Mouse (Mus musculus) liver, embryonic 14.5 days (tissue): ENCODE measurements around the gene Tnfsf9. TPM values are rescaled to one million over a fixed set of nuclear protein-coding genes. Genes with fewer than 3 reads are reported as not detected.

Source experiments
- ATAC-seq: fragments of 200-750 bp; cut with Nextera tagmentation; 2 replicates; pipeline ENCODE4 v1.8.0; 2017; ENCODE audit warnings: moderate number of reproducible peaks, mild to moderate bottlenecking, moderate library complexity; ENCODE audit not compliant: insufficient read depth
- DNase-seq, 3 experiments: peaks; one replicate each; pipeline ENCODE4 v3.0.0-alpha.2; 2012 to 2013; ENCODE audit warnings: low read depth in 3 of 3, low spot score in 3 of 3
- H3K27ac ChIP-seq: fragments of 300-500 bp; sonication (generic); 2 replicates; pipeline ENCODE4 v1.5.1; 2014; ENCODE audit warnings: moderate library complexity, mild to moderate bottlenecking, control low read depth, inconsistent platforms
- H3K27me3 ChIP-seq: fragments of 300-500 bp; sonication (generic); 2 replicates; pipeline ENCODE4 v1.6.1; 2014; ENCODE audit warnings: mild to moderate bottlenecking, low read length, moderate library complexity; ENCODE audit not compliant: control insufficient read depth, insufficient read depth
- H3K36me3 ChIP-seq: fragments of 300-500 bp; sonication (generic); replicated peaks from 2 replicates; pipeline ENCODE4 v1.6.1; 2014; ENCODE audit warnings: low read depth; ENCODE audit not compliant: control insufficient read depth, insufficient read depth
- H3K4me1 ChIP-seq, 2 experiments: fragments of 200-500 bp in 1 of 2; fragments of 300-500 bp in 1 of 2; sonication (generic) in 1 of 2; replicated peaks; 2 replicates each; pipeline ENCODE4 v1.6.1; 2012 to 2014; ENCODE audit warnings: antibody characterized with exemption in 1 of 2, inconsistent platforms in 1 of 2, low read length in 1 of 2; ENCODE audit not compliant: control insufficient read depth in 2 of 2, insufficient read depth in 2 of 2
- H3K4me2 ChIP-seq: fragments of 300-500 bp; sonication (generic); 2 replicates; pipeline ENCODE4 v1.6.1; 2014; ENCODE audit warnings: low read depth, mild to moderate bottlenecking, control low read depth, moderate library complexity
- H3K4me3 ChIP-seq, 2 experiments: fragments of 200-500 bp in 1 of 2; fragments of 300-500 bp in 1 of 2; sonication (generic) in 1 of 2; 2 replicates each; pipeline ENCODE4 v1.5.1; 2012 to 2014; ENCODE audit warnings: low read depth in 2 of 2, low read length in 2 of 2, mild to moderate bottlenecking in 2 of 2, control low read depth in 1 of 2, inconsistent platforms in 1 of 2, moderate library complexity in 1 of 2; ENCODE audit not compliant: insufficient read depth in 1 of 2
- H3K9ac ChIP-seq: fragments of 300-500 bp; sonication (generic); replicated peaks from 2 replicates; pipeline ENCODE4 v1.6.1; 2014; ENCODE audit warnings: mild to moderate bottlenecking, control low read depth, moderate library complexity
- H3K9me3 ChIP-seq: fragments of 300-500 bp; sonication (generic); 2 replicates; pipeline ENCODE4 v1.6.1; 2016; ENCODE audit warnings: low read length, mixed read lengths; ENCODE audit not compliant: control insufficient read depth
- CTCF ChIP-seq: IDR thresholded peaks from 2 replicates; pipeline ENCODE4 v1.5.1; 2016; ENCODE audit warnings: antibody characterized with exemption, low read depth, control low read depth
- EP300 ChIP-seq: IDR thresholded peaks from 2 replicates; pipeline ENCODE4 v1.6.1; 2016; ENCODE audit warnings: antibody characterized with exemption, low read depth
- WGBS: fragments of 180-500 bp; shearing (Covaris S2); extraction: QIAGEN DNeasy Blood & Tissue Kit; methylation state at CpG from one replicate; pipeline ENCODE4 v1.1.7; 2014; ENCODE audit not compliant: insufficient replicate concordance; 5-methylcytosine and 5-hydroxymethylcytosine counted together
- polyA plus RNA-seq, 2 experiments: library from polyadenylated mRNA; depleted of rRNA in 1 of 2; stranded (reverse) in 1 of 2; unstranded in 1 of 2; fragments of >200 nt; fragmentation: Nextera tagmentation in 1 of 2; extraction: Ambion mirVana in 1 of 2; gene quantifications; 2 replicates each; pipeline versions ENCODE4 v1.2.1 to v1.2.3; 2012 to 2014

The Tnfsf9 gene
- polyA plus RNA-seq, 2 experiments, result 0.22 to 0.46 TPM

GRCm38 (mm10) chr17:57079919-57080318 is 25.2 kb upstream of the Tnfsf9 start:
- TF ChIP-seq CTCF, result no peak
- no peak for TF ChIP-seq EP300
- Histone ChIP-seq H3K4me1 (no peaks in the 10 kb centered on the region; a peak in 1 of 4 replicates), H3K9me3 (no peaks in the 10 kb centered on the region), H3K4me2 (no peak overlapping the region), H3K36me3 (no peaks in the 10 kb centered on the region), H3K27me3 (no peaks in the 10 kb centered on the region), H3K27ac (no peak overlapping the region), H3K9ac (no peak overlapping the region), H3K4me3 (no peak overlapping the region)
- ATAC-seq, result no peak
- DNase-seq, result no peak
- WGBS, result 63% methylated on average over 3 of the region's 3 CpGs

DNA sequence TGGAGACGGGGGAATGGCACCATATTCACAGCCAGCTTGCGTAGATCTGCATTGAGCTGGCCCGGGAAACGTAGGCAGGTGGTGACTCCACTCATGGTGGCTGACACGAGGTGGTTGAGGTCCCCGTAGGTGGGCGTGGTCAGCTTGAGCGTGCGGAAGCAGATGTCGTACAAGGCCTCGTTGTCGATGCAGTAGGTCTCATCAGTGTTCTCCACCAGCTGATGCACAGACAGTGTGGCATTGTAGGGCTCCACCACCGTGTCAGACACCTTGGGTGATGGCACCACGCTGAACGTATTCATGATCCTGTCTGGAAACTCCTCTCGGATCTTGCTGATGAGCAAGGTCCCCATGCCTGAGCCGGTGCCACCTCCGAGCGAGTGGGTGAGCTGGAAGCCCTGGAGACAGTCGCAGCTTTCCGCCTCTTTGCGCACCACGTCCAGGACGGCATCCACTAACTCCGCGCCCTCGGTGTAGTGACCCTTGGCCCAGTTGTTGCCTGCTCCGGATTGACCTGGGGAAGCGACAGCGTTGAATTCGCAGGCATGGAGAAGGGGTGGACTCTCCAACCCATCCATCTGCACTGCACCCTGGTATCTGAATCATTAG is 23.8 kb upstream of the Tnfsf9 start:
- H3K36me3 ChIP-seq, result no peaks in the 10 kb centered on the region
- no peak overlapping the region for H3K4me2 ChIP-seq
- H3K27me3 ChIP-seq, result no peaks in the 10 kb centered on the region
- TF ChIP-seq EP300 (no peak), CTCF (no peak)
- DNase-seq (no peak), ATAC-seq (no peak)
- 82% methylated on average over 31 of the region's 31 CpGs for WGBS
- no peaks in the 10 kb centered on the region for H3K9me3 ChIP-seq
- no peak overlapping the region for H3K27ac ChIP-seq
- H3K9ac ChIP-seq, result no peak overlapping the region
- no peaks in the 10 kb centered on the region; a peak in 1 of 4 replicates for H3K4me1 ChIP-seq
- no peak overlapping the region for H3K4me3 ChIP-seq

DNA sequence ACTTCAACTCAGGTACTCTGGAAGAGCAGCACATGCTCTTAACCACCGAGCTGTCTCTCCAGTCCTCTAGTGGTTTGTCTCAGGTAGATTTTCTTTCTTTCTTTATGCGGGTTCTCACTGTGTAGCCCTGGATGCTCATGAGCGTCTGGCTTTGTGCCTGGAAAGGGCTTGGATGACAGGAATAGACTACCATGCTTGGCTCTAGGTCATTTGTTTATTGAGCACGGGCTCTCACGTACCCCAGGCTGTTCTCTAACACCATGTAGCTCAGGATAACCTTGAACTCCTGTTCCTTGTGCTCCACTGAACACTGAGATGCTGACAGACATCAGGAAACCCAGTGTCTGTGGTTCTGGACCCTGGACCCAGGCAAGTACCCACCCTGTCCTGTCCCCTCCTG is 22.6 kb upstream of the Tnfsf9 start:
- peaks cover 8% of the 10 kb centered on the region for H3K27me3 ChIP-seq
- DNase-seq (no peak), ATAC-seq (no peak)
- no peak for TF ChIP-seq CTCF
- TF ChIP-seq EP300, result no peak
- H3K4me3 ChIP-seq, result no peak overlapping the region
- WGBS, result 53% methylated on average over 5 of the region's 5 CpGs
- H3K4me2 ChIP-seq, result no peak overlapping the region
- no peak overlapping the region for H3K9ac ChIP-seq
- H3K9me3 ChIP-seq, result no peaks in the 10 kb centered on the region
- no peaks in the 10 kb centered on the region for H3K36me3 ChIP-seq
- H3K4me1 ChIP-seq, result no peaks in the 10 kb centered on the region; a peak in 1 of 4 replicates
- H3K27ac ChIP-seq, result no peak overlapping the region

GRCm38 (mm10) chr17:57085970-57086757 is 19.0 kb upstream of the Tnfsf9 start:
- DNase-seq, result no peak
- TF ChIP-seq CTCF (no peak), EP300 (no peak)
- peaks cover 17% of the 10 kb centered on the region for H3K27me3 ChIP-seq
- H3K36me3 ChIP-seq, result no peaks in the 10 kb centered on the region
- H3K4me2 ChIP-seq, result no peak overlapping the region
- H3K9ac ChIP-seq, result no peak overlapping the region
- WGBS, result 72% methylated on average over 11 of the region's 11 CpGs
- H3K9me3 ChIP-seq, result no peaks in the 10 kb centered on the region
- no peak overlapping the region for H3K4me3 ChIP-seq
- no peak for ATAC-seq
- H3K27ac ChIP-seq, result no peak overlapping the region
- no peaks in the 10 kb centered on the region for H3K4me1 ChIP-seq

DNA sequence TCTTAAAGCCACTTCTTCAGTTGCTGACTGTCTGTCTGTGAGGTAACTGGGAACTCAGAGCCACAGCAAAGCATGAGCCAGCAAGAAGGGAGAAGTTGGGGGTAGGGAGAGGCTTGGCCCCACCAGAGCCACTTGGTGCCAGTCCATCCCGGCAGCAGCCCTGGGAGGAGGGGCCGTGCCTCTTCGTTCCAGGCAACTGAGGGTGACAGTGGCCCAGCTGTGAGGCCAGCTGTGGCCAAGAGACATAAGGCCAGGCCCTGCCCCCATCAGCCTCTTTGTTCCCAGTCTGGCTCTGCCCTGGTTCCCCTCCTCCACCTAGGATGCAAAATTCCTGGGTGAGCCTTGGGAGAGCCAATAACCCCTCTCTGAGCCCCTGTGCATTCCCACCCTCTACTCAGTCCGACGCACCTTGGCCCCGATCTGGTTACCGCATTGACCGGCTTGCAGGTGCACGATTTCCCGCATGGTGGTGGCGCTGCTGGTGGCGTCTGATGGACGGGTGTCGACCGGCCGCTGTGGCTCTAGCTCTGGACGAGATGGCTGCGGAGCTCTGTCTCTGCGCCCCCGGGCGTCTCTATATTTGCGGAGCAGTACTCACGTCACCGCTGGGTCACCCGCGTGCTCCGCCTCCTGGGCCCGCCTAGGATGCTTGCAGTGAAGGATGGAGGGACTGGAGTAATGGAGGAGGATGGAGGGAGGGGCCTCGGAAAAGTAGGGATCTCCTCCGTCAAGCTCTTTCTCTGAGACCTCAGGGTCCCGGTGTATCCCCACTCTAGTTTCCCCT is 17.9 kb upstream of the Tnfsf9 start, which contains the start of gene Tubb4a:
Tubb4a (minus strand) TSS at position 734 of the 784 bp plus-strand sequence.
- DNase-seq, result no peak
- ATAC-seq, result no peak
- TF ChIP-seq CTCF (no peak), EP300 (no peak)
- Histone ChIP-seq H3K27me3 (peaks cover 17% of the 10 kb centered on the region), H3K9me3 (no peaks in the 10 kb centered on the region), H3K4me1 (no peaks in the 10 kb centered on the region), H3K27ac (no peak within 1 kb of the TSS), H3K4me3 (no peak within 1 kb of the TSS), H3K36me3 (no peaks in the 10 kb centered on the region), H3K9ac (no peak within 1 kb of the TSS), H3K4me2 (no peak within 1 kb of the TSS)
- WGBS, result 6% methylated on average over 31 of the region's 31 CpGs
